Mouse (Mus musculus) MEL (cell line): ENCODE data around the gene Pla2g6.

Experiments
- CHD2 ChIP-seq: IDR thresholded peaks from 2 replicates; pipeline ENCODE4 v1.6.1; 2011; ENCODE audit warnings: low read length, improper control_type of control experiment
- CTCF ChIP-seq, 3 experiments: IDR thresholded peaks in 2 of 3; conservative IDR thresholded peaks in 1 of 3; 2 replicates each; pipeline ENCODE4 v1.5.1; 2011 to 2012; ENCODE audit warnings: low read length in 3 of 3, low read depth in 2 of 3, mild to moderate bottlenecking in 2 of 3, improper control_type of control experiment in 1 of 3, inconsistent platforms in 1 of 3, mixed read lengths in 1 of 3, moderate library complexity in 1 of 3; ENCODE audit not compliant: control insufficient read depth in 1 of 3, insufficient read depth in 1 of 3, poor library complexity in 1 of 3, severe bottlenecking in 1 of 3
- EP300 ChIP-seq, 2 experiments: IDR thresholded peaks; 2 replicates each; pipeline ENCODE4 v1.6.1; 2011; ENCODE audit warnings: improper control_type of control experiment in 2 of 2, low read length in 2 of 2, low read depth in 1 of 2, mild to moderate bottlenecking in 1 of 2
- GABPA ChIP-seq: IDR thresholded peaks from 2 replicates; pipeline ENCODE4 v1.6.1; 2012; ENCODE audit warnings: low read depth, mild to moderate bottlenecking, inconsistent platforms, low read length, improper control_type of control experiment, moderate library complexity
- GATA1 ChIP-seq: IDR thresholded peaks from 2 replicates; pipeline ENCODE4 v1.6.1; 2011; ENCODE audit warnings: low read depth, low read length, improper control_type of control experiment
- MAX ChIP-seq: IDR thresholded peaks from 2 replicates; pipeline ENCODE4 v1.6.1; 2011; ENCODE audit warnings: low read length, improper control_type of control experiment
- MEF2A ChIP-seq: IDR thresholded peaks from 2 replicates; pipeline ENCODE4 v1.6.1; 2014; ENCODE audit warnings: low read depth, mild to moderate bottlenecking, inconsistent platforms, low read length, improper control_type of control experiment; ENCODE audit not compliant: poor library complexity, insufficient replicate concordance, severe bottlenecking; ENCODE audit errors: extremely low read depth
- NELFE ChIP-seq: IDR thresholded peaks from 2 replicates; pipeline ENCODE4 v1.6.1; 2011; ENCODE audit warnings: low read depth, low read length, improper control_type of control experiment
- POLR2A ChIP-seq, 2 experiments: IDR thresholded peaks; 2 replicates each; pipeline ENCODE4 v1.6.1; 2011 to 2012; ENCODE audit warnings: low read length in 2 of 2, mild to moderate bottlenecking in 2 of 2, control low read depth in 1 of 2, improper control_type of control experiment in 1 of 2, low read depth in 1 of 2, moderate library complexity in 1 of 2; ENCODE audit not compliant: control insufficient read depth in 1 of 2, insufficient read depth in 1 of 2, poor library complexity in 1 of 2
- TBP ChIP-seq: IDR thresholded peaks from 2 replicates; pipeline ENCODE4 v1.8.0; 2011; ENCODE audit warnings: low read depth, low read length, improper control_type of control experiment
- USF2 ChIP-seq, 2 experiments: IDR thresholded peaks; 2 replicates each; pipeline ENCODE4 v1.6.1; 2011 to 2012; ENCODE audit warnings: improper control_type of control experiment in 2 of 2, low read length in 2 of 2, borderline replicate concordance in 1 of 2, inconsistent platforms in 1 of 2, low read depth in 1 of 2, mild to moderate bottlenecking in 1 of 2; ENCODE audit not compliant: insufficient read depth in 1 of 2
- ZC3H11A ChIP-seq: IDR thresholded peaks from 2 replicates; pipeline ENCODE4 v1.6.1; 2012; ENCODE audit warnings: low read depth, mild to moderate bottlenecking, inconsistent platforms, low read length, improper control_type of control experiment

DNA sequence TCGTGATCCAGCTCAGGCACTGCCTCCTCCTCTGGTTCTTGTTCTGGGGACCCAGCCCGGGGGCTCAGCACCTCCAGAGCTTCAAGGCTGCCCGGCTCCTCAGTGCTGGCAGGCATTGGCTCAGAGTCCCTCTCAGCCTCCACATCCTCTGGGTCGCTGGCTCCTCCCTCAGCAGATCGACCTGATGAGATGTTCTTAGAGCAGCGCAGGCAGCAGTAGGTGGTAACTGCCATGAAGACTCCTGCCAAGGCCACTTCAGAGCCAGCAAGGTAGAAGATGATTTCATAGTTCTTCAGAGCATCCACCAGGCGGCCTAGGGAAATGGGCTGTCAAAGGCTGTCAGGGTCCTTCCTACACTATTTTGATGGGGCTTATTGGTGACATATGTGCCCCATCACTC, 77.0 kb downstream of the Pla2g6 start:
- TF ChIP-seq POLR2A (IDR thresholded peaks at IDR 0.05; ENCODE audit: control insufficient read depth in 1 of 2, insufficient read depth in 1 of 2, low read depth in 1 of 2, low read length in 2 of 2, poor library complexity in 1 of 2) (no peak), ZC3H11A (no peak), CHD2 (no peak), GATA1 (no peak), NELFE (no peak), EP300 (IDR thresholded peaks at IDR 0.05; ENCODE audit: low read depth in 1 of 2, low read length in 2 of 2) (no peak), GABPA (no peak), MAX (no peak), USF2 (IDR thresholded peaks at IDR 0.05; ENCODE audit: borderline replicate concordance in 1 of 2, insufficient read depth in 1 of 2, low read depth in 1 of 2, low read length in 2 of 2) (no peak), TBP (no peak), CTCF (IDR thresholded peaks at IDR 0.05 in 2 of 3, conservative IDR thresholded peaks at IDR 0.05 in 1 of 3; ENCODE audit: control insufficient read depth in 1 of 3, insufficient read depth in 1 of 3, low read depth in 2 of 3, low read length in 3 of 3, poor library complexity in 1 of 3, severe bottlenecking in 1 of 3) (no peak), MEF2A (no peak)
